Mouse (Mus musculus): Measurements from ENCODE around the gene Atp6v0b. TPM values are rescaled to one million over a fixed set of nuclear protein-coding genes. Genes with fewer than 3 reads are reported as not detected.

Gene Atp6v0b
- polyA plus RNA-seq, 1 experiment from 2014 or later, result 233 TPM

GRCm38 (mm10) chr4:117862823-117863222 lies 24.3 kb downstream of the Atp6v0b start:
- H3K9me3 ChIP-seq (ENCODE audit: control insufficient read depth, low read length), result no peaks in the 10 kb centered on the region
- ATAC-seq (ENCODE audit: low FRiP score) (peak; percentile 51; the same call in 1 of the 2 replicates), DNase-seq (ENCODE audit: low spot score) (no peak)
- no peaks in the 10 kb centered on the region for H3K36me3 ChIP-seq (ENCODE audit: control insufficient read depth, insufficient read depth, low read length)
- H3K27me3 ChIP-seq (ENCODE audit: control insufficient read depth, insufficient read depth, low read length), result no peaks in the 10 kb centered on the region; the same call in 1 of the 2 replicates
- no peak overlapping the region for H3K27ac ChIP-seq (ENCODE audit: low read depth, low read length)
- H3K4me2 ChIP-seq (replicated peaks; ENCODE audit: low read depth, low read length), result no peak overlapping the region
- no peaks in the 10 kb centered on the region for H3K4me1 ChIP-seq (replicated peaks; ENCODE audit: control insufficient read depth, insufficient read depth, low read length)
- H3K4me3 ChIP-seq (ENCODE audit: low read depth, low read length), result no peak overlapping the region
- 38% methylated on average over 4 of the region's 4 CpGs for WGBS
- no peak overlapping the region for H3K9ac ChIP-seq (ENCODE audit: low read depth, low read length)

- Histone ChIP-seq H3K27me3 (ENCODE audit: control insufficient read depth, insufficient read depth, low read length) (no peaks in the 10 kb centered on the region; the same call in 1 of the 2 replicates), H3K36me3 (ENCODE audit: control insufficient read depth, insufficient read depth, low read length) (no peaks in the 10 kb centered on the region), H3K9me3 (ENCODE audit: control insufficient read depth, low read length) (no peaks in the 10 kb centered on the region), H3K27ac (ENCODE audit: low read depth, low read length) (no peak overlapping the region), H3K4me3 (ENCODE audit: low read depth, low read length) (no peak overlapping the region), H3K4me2 (replicated peaks; ENCODE audit: low read depth, low read length) (no peak overlapping the region), H3K9ac (ENCODE audit: low read depth, low read length) (no peak overlapping the region), H3K4me1 (replicated peaks; ENCODE audit: control insufficient read depth, insufficient read depth, low read length) (no peaks in the 10 kb centered on the region)
- WGBS, result 90% methylated on average over 9 of the region's 9 CpGs
- ATAC-seq (ENCODE audit: low FRiP score) (no peak), DNase-seq (ENCODE audit: low spot score) (no peak)
Observed at GRCm38 (mm10) chr4:117860570-117860969, 26.6 kb downstream of the Atp6v0b start.

- WGBS, result 60% methylated on average over 3 of the region's 3 CpGs
- H3K9ac ChIP-seq (ENCODE audit: low read depth, low read length), result no peak overlapping the region
- H3K4me3 ChIP-seq (ENCODE audit: low read depth, low read length), result no peak overlapping the region
- no peaks in the 10 kb centered on the region for H3K9me3 ChIP-seq (ENCODE audit: control insufficient read depth, low read length)
- ATAC-seq (ENCODE audit: low FRiP score) (0 out of 2 replicates have a peak, but pooled peaks have one; percentile 28), DNase-seq (ENCODE audit: low spot score) (peak; percentile 46)
- no peak overlapping the region for H3K27ac ChIP-seq (ENCODE audit: low read depth, low read length)
- no peaks in the 10 kb centered on the region for H3K36me3 ChIP-seq (ENCODE audit: control insufficient read depth, insufficient read depth, low read length)
- no peaks in the 10 kb centered on the region for H3K4me1 ChIP-seq (replicated peaks; ENCODE audit: control insufficient read depth, insufficient read depth, low read length)
- H3K27me3 ChIP-seq (ENCODE audit: control insufficient read depth, insufficient read depth, low read length), result no peaks in the 10 kb centered on the region
- no peak overlapping the region for H3K4me2 ChIP-seq (replicated peaks; ENCODE audit: low read depth, low read length)
Observed at GRCm38 (mm10) chr4:117858794-117859193, 28.3 kb downstream of the Atp6v0b start.

- Histone ChIP-seq H3K4me1 (replicated peaks; ENCODE audit: control insufficient read depth, insufficient read depth, low read length) (0 out of 2 replicates have a peak, but pooled peaks cover under 1% of the 10 kb centered on the region), H3K9me3 (ENCODE audit: control insufficient read depth, low read length) (no peaks in the 10 kb centered on the region), H3K4me3 (ENCODE audit: low read depth, low read length) (no peak overlapping the region), H3K27me3 (ENCODE audit: control insufficient read depth, insufficient read depth, low read length) (no peaks in the 10 kb centered on the region), H3K36me3 (ENCODE audit: control insufficient read depth, insufficient read depth, low read length) (no peaks in the 10 kb centered on the region), H3K9ac (ENCODE audit: low read depth, low read length) (no peak overlapping the region), H3K27ac (ENCODE audit: low read depth, low read length) (no peak overlapping the region), H3K4me2 (replicated peaks; ENCODE audit: low read depth, low read length) (no peak overlapping the region)
- ATAC-seq (ENCODE audit: low FRiP score) (no peak), DNase-seq (ENCODE audit: low spot score) (no peak)
- 75% methylated on average over 9 of the region's 9 CpGs for WGBS
Observed at GRCm38 (mm10) chr4:117855146-117855545, 32.0 kb downstream of the Atp6v0b start.

GRCm38 (mm10) chr4:117852152-117852868 lies 34.8 kb downstream of the Atp6v0b start:
- Histone ChIP-seq H3K4me2 (replicated peaks; ENCODE audit: low read depth, low read length) (no peak overlapping the region), H3K27me3 (ENCODE audit: control insufficient read depth, insufficient read depth, low read length) (no peaks in the 10 kb centered on the region), H3K4me3 (ENCODE audit: low read depth, low read length) (no peak overlapping the region), H3K36me3 (ENCODE audit: control insufficient read depth, insufficient read depth, low read length) (no peaks in the 10 kb centered on the region), H3K4me1 (replicated peaks; ENCODE audit: control insufficient read depth, insufficient read depth, low read length) (peaks cover 10% of the 10 kb centered on the region), H3K27ac (ENCODE audit: low read depth, low read length) (no peak overlapping the region), H3K9me3 (ENCODE audit: control insufficient read depth, low read length) (no peaks in the 10 kb centered on the region), H3K9ac (ENCODE audit: low read depth, low read length) (no peak overlapping the region)
- DNase-seq (ENCODE audit: low spot score) (no peak), ATAC-seq (ENCODE audit: low FRiP score) (no peak)
- WGBS, result 84% methylated on average over 10 of the region's 10 CpGs

GRCm38 (mm10) chr4:117850871-117851270 lies 36.3 kb downstream of the Atp6v0b start:
- DNase-seq (ENCODE audit: low spot score), result no peak
- no peak overlapping the region for H3K9ac ChIP-seq (ENCODE audit: low read depth, low read length)
- WGBS, result 83% methylated on average over 7 of the region's 7 CpGs
- no peak for ATAC-seq (ENCODE audit: low FRiP score)
- no peak overlapping the region for H3K4me3 ChIP-seq (ENCODE audit: low read depth, low read length)
- no peaks in the 10 kb centered on the region for H3K9me3 ChIP-seq (ENCODE audit: control insufficient read depth, low read length)
- no peak overlapping the region for H3K4me2 ChIP-seq (replicated peaks; ENCODE audit: low read depth, low read length)
- no peak overlapping the region for H3K27ac ChIP-seq (ENCODE audit: low read depth, low read length)
- H3K4me1 ChIP-seq (replicated peaks; ENCODE audit: control insufficient read depth, insufficient read depth, low read length), result peaks cover 10% of the 10 kb centered on the region
- H3K36me3 ChIP-seq (ENCODE audit: control insufficient read depth, insufficient read depth, low read length), result no peaks in the 10 kb centered on the region
- no peaks in the 10 kb centered on the region for H3K27me3 ChIP-seq (ENCODE audit: control insufficient read depth, insufficient read depth, low read length)

- Histone ChIP-seq H3K27ac (ENCODE audit: low read depth, low read length) (no peak overlapping the region), H3K4me2 (replicated peaks; ENCODE audit: low read depth, low read length) (no peak overlapping the region), H3K9ac (ENCODE audit: low read depth, low read length) (no peak overlapping the region), H3K4me1 (replicated peaks; ENCODE audit: control insufficient read depth, insufficient read depth, low read length) (peaks cover 10% of the 10 kb centered on the region), H3K9me3 (ENCODE audit: control insufficient read depth, low read length) (no peaks in the 10 kb centered on the region), H3K4me3 (ENCODE audit: low read depth, low read length) (no peak overlapping the region), H3K36me3 (ENCODE audit: control insufficient read depth, insufficient read depth, low read length) (no peaks in the 10 kb centered on the region), H3K27me3 (ENCODE audit: control insufficient read depth, insufficient read depth, low read length) (no peaks in the 10 kb centered on the region)
- 85% methylated on average over 7 of the region's 7 CpGs for WGBS
- ATAC-seq (ENCODE audit: low FRiP score), result no peak
- no peak for DNase-seq (ENCODE audit: low spot score)
Observed at GRCm38 (mm10) chr4:117850176-117850575, 37.0 kb downstream of the Atp6v0b start.

- no peak overlapping the region for H3K4me3 ChIP-seq (ENCODE audit: low read depth, low read length)
- ATAC-seq (ENCODE audit: low FRiP score), result peak; percentile 39; the same call in 1 of the 2 replicates
- WGBS, result 35% methylated on average over 5 of the region's 5 CpGs
- no peaks in the 10 kb centered on the region for H3K9me3 ChIP-seq (ENCODE audit: control insufficient read depth, low read length)
- H3K9ac ChIP-seq (ENCODE audit: low read depth, low read length), result 0 out of 2 replicates have a peak overlapping the region, but pooled peaks have one; percentile 19
- no peak for DNase-seq (ENCODE audit: low spot score)
- H3K4me2 ChIP-seq (replicated peaks; ENCODE audit: low read depth, low read length), result peak overlapping the region; percentile 17; the same call in 1 of the 2 replicates
- H3K27me3 ChIP-seq (ENCODE audit: control insufficient read depth, insufficient read depth, low read length), result no peaks in the 10 kb centered on the region
- H3K4me1 ChIP-seq (replicated peaks; ENCODE audit: control insufficient read depth, insufficient read depth, low read length), result peaks cover 10% of the 10 kb centered on the region
- H3K27ac ChIP-seq (ENCODE audit: low read depth, low read length), result no peak overlapping the region
- H3K36me3 ChIP-seq (ENCODE audit: control insufficient read depth, insufficient read depth, low read length), result no peaks in the 10 kb centered on the region
Observed at GRCm38 (mm10) chr4:117849506-117849905, 37.6 kb downstream of the Atp6v0b start.

- Histone ChIP-seq H3K27ac (ENCODE audit: low read depth, low read length) (no peak overlapping the region), H3K4me1 (replicated peaks; ENCODE audit: control insufficient read depth, insufficient read depth, low read length) (peaks cover 10% of the 10 kb centered on the region), H3K9ac (ENCODE audit: low read depth, low read length) (no peak overlapping the region), H3K4me3 (ENCODE audit: low read depth, low read length) (no peak overlapping the region), H3K27me3 (ENCODE audit: control insufficient read depth, insufficient read depth, low read length) (no peaks in the 10 kb centered on the region), H3K9me3 (ENCODE audit: control insufficient read depth, low read length) (no peaks in the 10 kb centered on the region), H3K36me3 (ENCODE audit: control insufficient read depth, insufficient read depth, low read length) (no peaks in the 10 kb centered on the region), H3K4me2 (replicated peaks; ENCODE audit: low read depth, low read length) (peak overlapping the region; percentile 17; the same call in 1 of the 2 replicates)
- ATAC-seq (ENCODE audit: low FRiP score), result no peak
- no peak for DNase-seq (ENCODE audit: low spot score)
- 59% methylated on average over 17 of the region's 17 CpGs for WGBS
Observed at GRCm38 (mm10) chr4:117849063-117849462, 38.1 kb downstream of the Atp6v0b start.

Measured in hindbrain, embryonic 11.5 days (tissue).